ENCODE assay signal across 8 mouse cellular contexts in the genomic region with DNA sequence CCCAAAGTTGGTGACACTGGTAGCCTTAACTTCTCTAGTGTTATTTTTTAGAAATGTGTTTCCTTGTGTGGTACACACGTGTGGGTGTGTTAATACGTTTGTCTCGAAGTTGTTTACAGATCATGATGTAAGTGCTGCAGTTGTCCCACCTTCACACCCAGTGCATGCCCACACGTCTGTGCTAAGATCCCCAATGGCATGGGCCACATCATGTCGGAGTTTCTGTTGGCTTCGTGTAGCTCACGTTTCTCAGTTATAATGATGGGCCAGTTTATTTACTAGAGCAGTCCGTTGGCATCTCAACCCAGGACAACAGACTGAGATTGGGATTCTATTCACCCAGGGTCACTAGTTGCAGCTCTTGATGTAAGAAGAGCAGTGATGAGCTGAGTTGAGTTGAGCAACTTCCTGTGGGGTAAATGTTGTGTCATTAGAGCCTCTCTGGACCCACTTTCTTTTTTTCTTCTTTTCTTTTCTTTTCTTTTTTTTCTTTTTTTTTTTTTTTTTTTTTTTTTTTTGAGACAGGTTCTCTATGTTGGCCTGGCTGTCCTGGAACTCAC. TPM values are rescaled to one million over a fixed set of nuclear protein-coding genes. Genes with fewer than 3 reads are reported as not detected.
DNase-seq lines count a peak whose midpoint lies in the region; ATAC-seq and TF ChIP-seq lines count a peak whose summit lies in the region.

No protein-coding gene starts in this region.

- H3K9me3 ChIP-seq in heart, embryonic 11.5 days (replicated peaks; ENCODE audit: control insufficient read depth, low read length), result no peaks in the 10 kb centered on the region
- H3K9me3 ChIP-seq in forebrain, embryonic 13.5 days (replicated peaks), result no peaks in the 10 kb centered on the region
- H3K9me3 ChIP-seq in liver, postnatal 0 days (ENCODE audit: low read length), result no peaks in the 10 kb centered on the region

- no peaks in the 10 kb centered on the region for H3K27me3 ChIP-seq in heart, embryonic 11.5 days (ENCODE audit: control insufficient read depth, insufficient read depth, low read length)
- no peaks in the 10 kb centered on the region for H3K27me3 ChIP-seq in forebrain, embryonic 13.5 days
- no peaks in the 10 kb centered on the region for H3K27me3 ChIP-seq in liver, postnatal 0 days (ENCODE audit: insufficient read depth, low read length)

- no peak overlapping the region for H3K9ac ChIP-seq in heart, embryonic 11.5 days (ENCODE audit: low read depth, low read length)
- no peak overlapping the region for H3K9ac ChIP-seq in forebrain, embryonic 13.5 days
- H3K9ac ChIP-seq in liver, postnatal 0 days (replicated peaks), result no peak overlapping the region

- WGBS in heart, embryonic 11.5 days (ENCODE audit: insufficient replicate concordance), result 72% methylated on average over 8 of the region's 8 CpGs
- 81% methylated on average over 8 of the region's 8 CpGs for WGBS in forebrain, embryonic 13.5 days
- WGBS in liver, postnatal 0 days (ENCODE audit: insufficient replicate concordance), result 64% methylated on average over 8 of the region's 8 CpGs

- no peaks in the 10 kb centered on the region for H3K4me1 ChIP-seq in heart, embryonic 11.5 days (ENCODE audit: control insufficient read depth, insufficient read depth, low read length)
- H3K4me1 ChIP-seq in forebrain, embryonic 13.5 days, result peaks cover 33% of the 10 kb centered on the region
- H3K4me1 ChIP-seq in liver, postnatal 0 days (ENCODE audit: insufficient read depth), result peaks cover 6% of the 10 kb centered on the region; the same call in 1 of the 2 replicates

- H3K27ac ChIP-seq in heart, embryonic 11.5 days (ENCODE audit: low read depth, low read length), result no peak overlapping the region
- H3K27ac ChIP-seq in forebrain, embryonic 13.5 days, result no peak overlapping the region
- H3K27ac ChIP-seq in liver, postnatal 0 days (ENCODE audit: low read depth), result no peak overlapping the region

- no peak for TF ChIP-seq CTCF in liver, postnatal 0 days (IDR thresholded peaks at IDR 0.05; ENCODE audit: low read depth)

- TF ChIP-seq EP300 in liver, postnatal 0 days (IDR thresholded peaks at IDR 0.05; ENCODE audit: low read depth), result no peak

- H3K36me3 ChIP-seq in heart, embryonic 11.5 days (ENCODE audit: control insufficient read depth, insufficient read depth, low read length), result no peaks in the 10 kb centered on the region; the same call in 1 of the 2 replicates
- H3K36me3 ChIP-seq in forebrain, embryonic 13.5 days (ENCODE audit: poor library complexity, severe bottlenecking), result no peaks in the 10 kb centered on the region
- no peaks in the 10 kb centered on the region for H3K36me3 ChIP-seq in liver, postnatal 0 days (replicated peaks; ENCODE audit: insufficient read depth, low read length)

- DNase-seq in heart, adult 8-10 months (ENCODE audit: low spot score), result no peak
- peak; percentile 23 for DNase-seq in 3T3-L1 (ENCODE audit: low read depth, low spot score)
- no peak for DNase-seq in liver, postnatal 0 days
- no peak for DNase-seq in right cerebral cortex, postnatal 4 days
- no peak for DNase-seq in testis, postnatal 14 days (ENCODE audit: low spot score)
- DNase-seq in adrenal gland, adult 2 months, result no peak

- peak overlapping the region; percentile 51 for H3K4me3 ChIP-seq in heart, embryonic 11.5 days (ENCODE audit: low read depth, low read length)
- no peak overlapping the region for H3K4me3 ChIP-seq in forebrain, embryonic 13.5 days
- H3K4me3 ChIP-seq in liver, postnatal 0 days (ENCODE audit: low read depth, low read length), result peak overlapping the region; percentile 7; the same call in 1 of the 2 replicates

- ATAC-seq in heart, embryonic 11.5 days (replicated peaks; ENCODE audit: insufficient number of reproducible peaks, low FRiP score, low TSS enrichment), result no peak
- ATAC-seq in forebrain, embryonic 13.5 days, result no peak
- no peak for ATAC-seq in liver, postnatal 0 days

- H3K4me2 ChIP-seq in heart, embryonic 11.5 days, result peak overlapping the region; percentile 46
- peak overlapping the region; percentile 72 for H3K4me2 ChIP-seq in forebrain, embryonic 13.5 days
- H3K4me2 ChIP-seq in liver, postnatal 0 days (ENCODE audit: low read depth, low read length), result peak overlapping the region; percentile 87; the same call in 1 of the 2 replicates

RNA-seq across cellular contexts. Expression of a gene that starts 2.2 kb away (rescaled TPM):
- 13.8 and 15.1 TPM in 2 replicates for polyA plus RNA-seq in heart, embryonic 11.5 days (2014; fragmentation: Nextera tagmentation; extraction: Ambion mirVana)
- total RNA-seq in heart, adult 8-10 months (2022), result 10 to 100 TPM in 3 of 4 experiments, 1 to 10 TPM in 1; 9.2 to 11.0 (median 10.6) TPM
- 8.6 and 9.7 TPM in 2 replicates for polyA plus RNA-seq in forebrain, embryonic 13.5 days (2015; fragmentation: Nextera tagmentation; extraction: Ambion mirVana)
- 3.2 and 3.4 TPM in 2 replicates for polyA plus RNA-seq in liver, postnatal 0 days (2015; fragmentation: Nextera tagmentation; extraction: Ambion mirVana)
- 10 to 100 TPM; 12.4 to 25.8 TPM for total RNA-seq in adrenal gland, adult 2 months (2021)
- polyA plus RNA-seq in adrenal gland, adult 2 months (2012; rRNA removed), result 11.6 and 17.3 TPM in 2 replicates
